Comparison of ENCODE assay signal across 8 mouse cellular contexts in the genomic region with DNA sequence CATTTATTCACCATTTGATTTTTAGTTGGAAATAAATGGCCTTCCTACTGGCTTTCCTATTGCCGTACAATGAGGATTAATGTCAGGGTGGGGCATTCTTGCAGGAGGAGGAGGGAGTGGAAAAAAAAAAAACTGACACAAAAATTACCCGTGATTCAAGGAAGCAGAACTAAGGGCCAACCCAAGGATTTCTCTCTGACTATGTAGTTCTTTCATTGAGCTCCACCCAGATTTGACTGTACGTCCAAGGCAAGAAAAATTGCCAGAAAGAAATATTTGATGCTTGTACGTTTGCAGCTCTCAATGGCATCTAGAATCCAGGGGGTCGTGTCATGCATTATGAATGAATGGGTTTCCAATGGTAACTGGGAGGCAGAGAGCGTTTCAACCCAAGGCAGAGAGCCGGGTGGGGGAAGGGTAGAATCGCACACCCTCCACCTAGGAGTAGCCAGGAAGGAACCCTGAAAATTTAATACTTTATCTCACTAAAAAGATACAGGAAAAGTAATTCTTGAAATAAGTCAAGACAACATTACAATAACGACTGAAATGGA. TPM values are rescaled to one million over a fixed set of nuclear protein-coding genes. Genes with fewer than 3 reads are reported as not detected.
DNase-seq lines count a peak whose midpoint lies in the region; ATAC-seq and TF ChIP-seq lines count a peak whose summit lies in the region.

No protein-coding gene starts in this region.

- peak; percentile 58 to 62 for DNase-seq in cerebellum, adult 18-20 months
- DNase-seq in cerebellum, postnatal 4 days (ENCODE audit: low spot score in 2 of 2) = no peak
- peak; percentile 43 for DNase-seq in A20 (ENCODE audit: low read depth, low spot score)
- peak; percentile 75 for DNase-seq in forebrain, embryonic 11.5 days (ENCODE audit: low spot score)
- DNase-seq in stomach, postnatal 0 days (ENCODE audit: low spot score) = no peak
- DNase-seq in thymus, adult 18-20 months = no peak
- no peak for DNase-seq in kidney, adult 2 months

- H3K4me3 ChIP-seq in forebrain, embryonic 11.5 days (ENCODE audit: low read depth, low read length) = peak overlapping the region; percentile 49
- no peak overlapping the region for H3K4me3 ChIP-seq in liver, embryonic 12.5 days
- peak overlapping the region; percentile 43 for H3K4me3 ChIP-seq in stomach, postnatal 0 days (ENCODE audit: low read depth, low read length)
- H3K4me3 ChIP-seq in kidney, adult 2 months (ENCODE audit: insufficient read depth, low read depth, low read length) = no peak overlapping the region

- TF ChIP-seq POLR2A in kidney, adult 2 months (IDR thresholded peaks at IDR 0.05; ENCODE audit: low read depth, low read length) = no peak

- H3K4me1 ChIP-seq in forebrain, embryonic 11.5 days (replicated peaks; ENCODE audit: control insufficient read depth, insufficient read depth, low read length) = peaks cover 13% of the 10 kb centered on the region
- H3K4me1 ChIP-seq in liver, embryonic 12.5 days = peaks cover 4% of the 10 kb centered on the region; the same call in 1 of the 2 replicates
- no peaks in the 10 kb centered on the region; the same call in 1 of the 2 replicates for H3K4me1 ChIP-seq in stomach, postnatal 0 days (replicated peaks; ENCODE audit: control insufficient read depth, insufficient read depth)
- H3K4me1 ChIP-seq in kidney, adult 2 months (ENCODE audit: control insufficient read depth, insufficient read depth, low read length) = peaks cover 15% of the 10 kb centered on the region; the same call in 1 of the 2 replicates

- no peaks in the 10 kb centered on the region for H3K27me3 ChIP-seq in forebrain, embryonic 11.5 days (ENCODE audit: control insufficient read depth, insufficient read depth, low read length)
- H3K27me3 ChIP-seq in liver, embryonic 12.5 days (replicated peaks) = peaks cover 46% of the 10 kb centered on the region
- H3K27me3 ChIP-seq in stomach, postnatal 0 days (ENCODE audit: control insufficient read depth, insufficient read depth, low read length) = no peaks in the 10 kb centered on the region
- no peaks in the 10 kb centered on the region for H3K27me3 ChIP-seq in kidney, adult 2 months (replicated peaks; ENCODE audit: control insufficient read depth, insufficient read depth, low read length)

- peak overlapping the region; percentile 77 for H3K4me2 ChIP-seq in forebrain, embryonic 11.5 days (ENCODE audit: low read depth, low read length, severe bottlenecking)
- peak overlapping the region; percentile 48 for H3K4me2 ChIP-seq in liver, embryonic 12.5 days
- peak overlapping the region; percentile 58 for H3K4me2 ChIP-seq in stomach, postnatal 0 days (replicated peaks; ENCODE audit: low read depth)

- peak; percentile 81 for ATAC-seq in forebrain, embryonic 11.5 days (replicated peaks; ENCODE audit: low FRiP score)
- ATAC-seq in liver, embryonic 12.5 days = no peak
- no peak for ATAC-seq in stomach, postnatal 0 days (ENCODE audit: low FRiP score, low TSS enrichment)

- H3K36me3 ChIP-seq in forebrain, embryonic 11.5 days (ENCODE audit: control insufficient read depth, insufficient read depth, low read length) = no peaks in the 10 kb centered on the region
- H3K36me3 ChIP-seq in liver, embryonic 12.5 days = no peaks in the 10 kb centered on the region
- H3K36me3 ChIP-seq in stomach, postnatal 0 days (ENCODE audit: control insufficient read depth, insufficient read depth, low read length) = no peaks in the 10 kb centered on the region
- no peaks in the 10 kb centered on the region for H3K36me3 ChIP-seq in kidney, adult 2 months (ENCODE audit: control insufficient read depth, insufficient read depth, low read length)

- TF ChIP-seq EP300 in stomach, postnatal 0 days (optimal IDR thresholded peaks at IDR 0.05) = no peak

- 4% methylated on average over 9 of the region's 9 CpGs for WGBS in forebrain, embryonic 11.5 days
- 15% methylated on average over 9 of the region's 9 CpGs for WGBS in liver, embryonic 12.5 days (ENCODE audit: insufficient replicate concordance)
- 8% methylated on average over 9 of the region's 9 CpGs for WGBS in stomach, postnatal 0 days
- WGBS in kidney, adult 2 months = 35% methylated on average over 9 of the region's 9 CpGs

- TF ChIP-seq CTCF in stomach, postnatal 0 days (IDR thresholded peaks at IDR 0.05; ENCODE audit: low read depth) = no peak
- TF ChIP-seq CTCF in kidney, adult 2 months (conservative IDR thresholded peaks at IDR 0.05; ENCODE audit: insufficient read depth, insufficient read length, low read depth, low read length) = no peak

- peak overlapping the region; percentile 65; the same call in 1 of the 2 replicates for H3K9ac ChIP-seq in forebrain, embryonic 11.5 days (ENCODE audit: low read length)
- H3K9ac ChIP-seq in liver, embryonic 12.5 days = no peak overlapping the region
- peak overlapping the region; percentile 32; the same call in 1 of the 2 replicates for H3K9ac ChIP-seq in stomach, postnatal 0 days (ENCODE audit: low read length)

- no peaks in the 10 kb centered on the region for H3K9me3 ChIP-seq in forebrain, embryonic 11.5 days (ENCODE audit: control insufficient read depth, low read length)
- H3K9me3 ChIP-seq in liver, embryonic 12.5 days (replicated peaks) = no peaks in the 10 kb centered on the region
- no peaks in the 10 kb centered on the region for H3K9me3 ChIP-seq in stomach, postnatal 0 days (ENCODE audit: control insufficient read depth, low read length)

- peak overlapping the region; percentile 43; the same call in 1 of the 2 replicates for H3K27ac ChIP-seq in forebrain, embryonic 11.5 days (ENCODE audit: low read depth, low read length)
- H3K27ac ChIP-seq in liver, embryonic 12.5 days = no peak overlapping the region
- no peak overlapping the region for H3K27ac ChIP-seq in stomach, postnatal 0 days (replicated peaks)
- no peak overlapping the region for H3K27ac ChIP-seq in kidney, adult 2 months (ENCODE audit: insufficient read depth, low read depth, low read length)

RNA-seq across cellular contexts. Expression of a gene that starts 45.9 kb away (rescaled TPM):
- 0.43 and 1.1 TPM in 2 replicates for polyA plus RNA-seq in forebrain, embryonic 11.5 days (2014; fragmentation: Nextera tagmentation; extraction: Ambion mirVana)
- 0.30 TPM in 1 of 2 replicates, not detected in the other for polyA plus RNA-seq in liver, embryonic 12.5 days (2016; fragmentation: Nextera tagmentation; extraction: Ambion mirVana)
- polyA plus RNA-seq in stomach, postnatal 0 days (2015; fragmentation: Nextera tagmentation; extraction: Ambion mirVana) = 0.75 and 0.88 TPM in 2 replicates
- polyA plus RNA-seq in kidney, adult 2 months (2012; rRNA removed) = not detected in 2 replicates

Comparison
In these comparisons a context has a peak if more than half of its experiments do, and no peak if none do; other contexts are left out.
1. DNase-seq: peak in cerebellum, adult 18-20 months (2 of 2), A20 (single experiment) and forebrain, embryonic 11.5 days (single experiment); none in cerebellum, postnatal 4 days (0 of 2), stomach, postnatal 0 days (single experiment), thymus, adult 18-20 months (0 of 2) and kidney, adult 2 months (single experiment).
2. H3K4me3 ChIP-seq: peak in forebrain, embryonic 11.5 days (single experiment) and stomach, postnatal 0 days (single experiment); none in liver, embryonic 12.5 days (single experiment) and kidney, adult 2 months (single experiment).
3. Peak in every context shown above with its lines, with median percentiles within 50 percentile points of each other: H3K4me2 ChIP-seq.